Mouse (Mus musculus): ENCODE data around the gene Dynll1.

Gene Dynll1

GRCm38 (mm10) chr5:115300792-115301614 lies at the start of gene Dynll1:
TSS of gene Dynll1 (minus strand) at chr5:115300999.
- peak; percentile 98 for DNase-seq (ENCODE audit: low spot score)

DNA sequence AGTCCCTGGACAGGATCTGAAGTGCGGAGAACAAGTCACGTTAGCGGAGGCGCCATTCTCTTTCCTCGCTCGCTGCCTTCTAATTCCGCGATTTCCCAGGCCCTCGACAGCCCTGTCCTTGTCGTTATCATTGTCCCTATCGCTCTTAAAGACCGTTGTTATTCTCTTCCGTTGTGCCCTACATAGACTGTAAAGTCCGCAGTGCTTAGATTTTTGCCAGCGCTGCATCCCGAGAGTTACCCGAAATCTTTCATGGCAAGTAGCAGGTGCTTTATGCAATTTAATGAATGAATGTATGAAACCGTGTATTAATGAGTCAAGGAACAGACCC lies 48.4 kb upstream of the Dynll1 start:
- no peak for DNase-seq (ENCODE audit: low spot score)

DNA sequence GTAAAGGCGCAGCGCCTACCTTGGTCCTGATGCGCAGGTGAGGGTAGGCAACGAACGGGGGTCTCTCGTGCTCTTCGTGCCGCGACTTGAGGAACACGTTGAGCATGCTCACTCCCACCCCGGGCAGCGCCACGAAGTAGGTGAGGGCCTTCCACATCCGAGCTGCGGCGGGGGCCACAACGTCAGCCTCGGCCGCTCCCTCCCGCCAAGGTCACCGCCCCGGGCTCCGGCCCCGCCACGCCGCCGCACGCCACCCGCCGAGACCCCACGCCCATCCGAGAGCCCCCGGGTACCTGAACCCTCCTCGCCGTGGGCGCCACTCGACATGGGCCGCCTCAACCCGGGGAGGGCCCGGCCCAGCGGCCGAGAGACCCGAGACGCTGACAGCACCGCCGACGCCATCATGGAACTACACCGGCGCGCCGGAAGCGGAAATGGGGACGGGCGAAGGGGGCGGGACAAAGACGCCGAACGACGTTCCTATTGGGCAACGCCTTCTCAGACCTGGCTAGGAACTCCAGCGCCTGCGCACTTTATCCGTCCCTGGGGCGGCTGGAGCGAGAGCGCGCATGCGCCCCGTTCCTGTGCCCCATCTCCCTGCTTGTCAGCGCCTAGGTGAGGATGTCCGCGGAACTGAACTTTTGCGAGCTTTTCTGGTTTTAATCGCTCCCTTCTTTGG lies 47.9 kb upstream of the Dynll1 start, which contains the start of gene Cox6a1:
Cox6a1 (minus strand) TSS at position 436 of the 679 bp plus-strand sequence.
- peak; percentile 98 for DNase-seq (ENCODE audit: low spot score)

GRCm38 (mm10) chr5:115347564-115347963 lies 46.8 kb upstream of the Dynll1 start:
- DNase-seq (ENCODE audit: low spot score): peak; percentile 71

- no peak for DNase-seq (ENCODE audit: low spot score)
Measured at GRCm38 (mm10) chr5:115341314-115342165, 40.7 kb upstream of the Dynll1 start.

DNA sequence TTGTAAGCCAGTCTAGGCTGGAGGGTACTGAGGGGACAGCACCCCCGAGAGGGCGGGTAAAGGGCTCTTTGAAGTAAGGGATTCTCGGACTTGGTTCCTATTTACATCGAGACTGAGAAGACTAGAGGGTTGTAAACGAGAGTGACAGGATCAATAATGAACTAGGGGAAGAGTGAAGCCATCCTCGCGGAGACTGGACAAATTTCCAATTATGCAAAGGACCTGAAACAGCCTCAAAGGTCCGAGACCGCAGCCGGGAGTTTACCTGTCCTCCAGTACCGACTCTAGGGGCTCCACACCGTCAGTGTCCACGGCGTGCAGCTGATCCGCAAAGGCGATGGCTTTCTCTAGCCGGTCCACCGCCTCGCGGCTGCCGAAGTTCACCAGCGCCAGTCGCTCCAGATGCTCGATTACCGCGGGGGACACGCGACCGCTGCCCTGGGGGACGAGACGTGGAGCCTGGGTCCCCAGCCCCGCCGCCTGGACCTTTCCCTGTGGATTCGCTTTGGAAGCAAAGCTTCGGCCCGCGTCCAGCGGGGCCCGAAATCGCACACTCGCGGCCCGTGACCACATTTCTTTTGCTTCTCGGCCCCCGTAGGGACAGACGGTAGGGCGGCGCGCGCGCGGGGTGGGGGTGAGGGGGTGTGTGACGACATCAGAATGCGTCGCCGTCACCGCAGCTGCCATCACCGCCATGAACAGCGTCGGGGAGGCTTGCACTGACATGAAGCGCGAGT lies 39.9 kb upstream of the Dynll1 start, which contains the start of the genes Gatc and Triap1:
Gatc (minus strand) TSS at position 602 of the 737 bp plus-strand sequence.
Triap1 (plus strand) TSS at position 649 of the 737 bp plus-strand sequence.
- DNase-seq (ENCODE audit: low spot score): peak; percentile 89

DNA sequence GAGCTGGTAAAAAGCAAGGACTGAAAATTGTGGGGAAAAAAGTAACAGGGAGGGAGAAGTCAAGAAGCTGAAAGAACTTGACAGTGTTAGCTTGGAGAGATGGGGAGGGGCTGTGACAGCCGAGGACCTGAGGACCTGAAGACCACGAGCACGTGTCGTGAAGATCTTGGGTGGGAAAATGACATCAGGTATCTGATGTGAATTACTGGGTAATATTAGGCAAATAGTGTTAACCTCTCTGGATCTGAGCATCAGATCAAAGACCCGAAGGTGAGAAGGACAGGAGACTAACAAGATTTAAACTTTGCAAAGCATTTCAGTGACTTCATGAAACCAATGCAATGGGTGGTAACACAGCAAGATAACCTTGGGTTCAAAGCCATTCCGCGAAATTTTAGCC lies 39.2 kb upstream of the Dynll1 start:
- DNase-seq (ENCODE audit: low spot score): no peak

- DNase-seq (ENCODE audit: low spot score): peak; percentile 41
Measured at GRCm38 (mm10) chr5:115333626-115334025, 32.8 kb upstream of the Dynll1 start.

DNA sequence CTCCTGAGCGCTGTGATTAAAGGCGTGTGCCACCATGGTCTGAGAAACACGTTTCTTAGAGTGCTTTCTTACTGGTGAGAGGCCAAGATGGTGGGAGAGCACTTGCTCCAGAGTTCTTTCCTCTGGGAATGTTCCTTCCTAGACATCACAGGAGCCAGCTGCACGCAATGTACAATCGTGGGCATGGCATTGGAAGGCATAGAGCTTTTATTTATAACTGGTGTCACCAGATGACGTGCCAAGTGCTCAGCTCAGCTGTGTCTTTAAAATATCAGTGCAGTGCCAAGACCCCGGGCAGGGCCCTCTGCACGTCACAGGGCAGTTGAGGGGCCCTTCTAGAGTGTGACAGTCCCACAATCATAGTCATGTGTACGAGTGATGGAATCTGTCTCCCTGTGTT lies 30.2 kb upstream of the Dynll1 start:
- DNase-seq (ENCODE audit: low spot score): no peak

GRCm38 (mm10) chr5:115327610-115328548 lies 27.1 kb upstream of the Dynll1 start:
- peak; percentile 48 for DNase-seq (ENCODE audit: low spot score)

DNA sequence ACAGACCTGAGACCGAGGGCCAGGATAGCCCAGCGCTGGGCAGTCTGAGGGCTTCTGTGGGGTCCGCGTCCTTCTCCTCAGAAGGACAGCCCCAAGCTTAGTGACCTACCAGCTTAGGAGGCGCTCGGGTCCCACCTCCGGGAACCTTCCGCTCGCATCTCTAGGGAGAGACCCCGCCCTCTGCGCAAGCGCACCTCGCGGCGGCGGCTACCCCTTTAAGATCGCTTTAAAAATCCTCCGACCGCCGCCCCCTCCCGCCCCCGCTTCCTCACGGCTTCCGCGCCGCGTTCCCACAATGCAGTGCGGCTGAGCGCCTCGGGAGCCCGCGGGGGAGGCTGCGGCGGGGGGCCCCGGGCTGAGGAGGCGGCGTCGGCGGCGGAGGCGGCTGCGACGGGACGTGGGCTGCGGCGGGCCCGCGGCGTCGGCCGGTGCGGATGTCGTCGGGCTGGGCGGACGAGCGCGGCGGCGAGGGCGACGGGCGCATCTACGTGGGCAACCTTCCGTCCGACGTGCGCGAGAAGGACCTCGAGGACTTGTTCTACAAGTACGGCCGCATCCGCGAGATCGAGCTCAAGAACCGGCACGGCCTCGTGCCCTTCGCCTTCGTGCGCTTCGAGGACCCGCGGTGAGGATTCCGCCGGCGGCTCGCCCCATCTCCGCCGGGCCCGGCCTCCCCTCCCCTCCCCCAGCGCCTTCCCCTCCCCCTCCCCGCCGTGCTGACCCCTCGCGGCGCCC lies 26.2 kb upstream of the Dynll1 start, which contains the start of gene Srsf9:
Srsf9 (plus strand) TSS at position 303 of the 735 bp plus-strand sequence.
- DNase-seq (ENCODE audit: low spot score): peak; percentile 93

GRCm38 (mm10) chr5:115326256-115326831 lies 25.5 kb upstream of the Dynll1 start:
- DNase-seq (ENCODE audit: low spot score): no peak

- peak; percentile 77 for DNase-seq (ENCODE audit: low spot score)
Measured at GRCm38 (mm10) chr5:115319004-115319940, 18.5 kb upstream of the Dynll1 start.

- DNase-seq (ENCODE audit: low spot score): no peak
Measured at GRCm38 (mm10) chr5:115317645-115318328, 17.0 kb upstream of the Dynll1 start.

DNA sequence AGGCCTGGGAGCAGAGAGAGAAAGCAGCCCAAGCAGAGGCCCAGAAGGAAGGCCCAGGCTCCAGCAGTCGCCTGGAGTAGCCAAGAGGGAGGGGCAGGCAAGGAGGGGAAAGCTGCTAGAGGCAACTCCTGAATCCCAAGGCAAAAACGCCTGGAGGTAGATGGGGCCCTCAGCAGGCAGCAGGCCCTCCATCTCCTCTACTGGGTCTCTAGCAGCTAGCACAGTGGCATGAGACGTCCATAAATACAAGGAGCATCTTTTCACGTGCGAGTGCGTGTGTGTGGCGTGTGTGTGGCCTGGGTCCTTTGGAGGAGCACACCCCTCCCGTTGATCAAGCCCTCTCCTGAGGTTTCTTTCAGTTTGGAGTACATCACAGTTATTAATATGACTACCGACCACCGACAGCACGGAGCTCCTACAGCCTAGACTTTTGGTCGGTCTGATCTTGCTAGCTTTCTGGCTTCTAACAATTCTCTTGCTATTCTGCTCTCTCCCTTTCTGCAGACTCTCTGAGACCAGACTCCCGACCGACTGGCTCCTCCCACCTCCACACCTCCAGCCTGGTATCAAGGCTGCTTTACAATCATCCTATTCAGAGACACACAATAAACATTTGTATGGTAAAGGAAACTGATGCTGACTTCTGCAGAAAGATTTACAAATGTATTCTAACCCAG lies 16.3 kb upstream of the Dynll1 start:
- no peak for DNase-seq (ENCODE audit: low spot score)

DNA sequence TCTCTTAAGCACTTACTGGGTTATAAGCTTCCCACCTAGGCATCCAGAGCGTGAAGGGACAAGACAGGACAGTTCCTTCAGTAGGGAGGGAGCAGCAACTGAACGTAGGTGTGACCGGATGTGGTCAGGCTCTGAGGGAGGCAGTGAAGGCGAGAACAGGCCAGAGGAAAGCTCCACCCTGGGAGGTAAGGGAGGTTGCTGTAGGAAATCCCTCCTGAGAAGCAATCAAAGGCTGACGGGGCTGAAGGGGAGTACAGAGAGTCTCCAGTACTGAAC lies 12.8 kb upstream of the Dynll1 start:
- no peak for DNase-seq (ENCODE audit: low spot score)
